Mouse (Mus musculus) thymus, adult 18-20 months (tissue): ENCODE data around the gene Bmper.

Experiments used
- DNase-seq, 2 experiments: peaks; one replicate each; pipeline ENCODE4 v3.0.0; 2022; ENCODE audit warnings: mixed read lengths in 2 of 2

Bmper gene

DNA sequence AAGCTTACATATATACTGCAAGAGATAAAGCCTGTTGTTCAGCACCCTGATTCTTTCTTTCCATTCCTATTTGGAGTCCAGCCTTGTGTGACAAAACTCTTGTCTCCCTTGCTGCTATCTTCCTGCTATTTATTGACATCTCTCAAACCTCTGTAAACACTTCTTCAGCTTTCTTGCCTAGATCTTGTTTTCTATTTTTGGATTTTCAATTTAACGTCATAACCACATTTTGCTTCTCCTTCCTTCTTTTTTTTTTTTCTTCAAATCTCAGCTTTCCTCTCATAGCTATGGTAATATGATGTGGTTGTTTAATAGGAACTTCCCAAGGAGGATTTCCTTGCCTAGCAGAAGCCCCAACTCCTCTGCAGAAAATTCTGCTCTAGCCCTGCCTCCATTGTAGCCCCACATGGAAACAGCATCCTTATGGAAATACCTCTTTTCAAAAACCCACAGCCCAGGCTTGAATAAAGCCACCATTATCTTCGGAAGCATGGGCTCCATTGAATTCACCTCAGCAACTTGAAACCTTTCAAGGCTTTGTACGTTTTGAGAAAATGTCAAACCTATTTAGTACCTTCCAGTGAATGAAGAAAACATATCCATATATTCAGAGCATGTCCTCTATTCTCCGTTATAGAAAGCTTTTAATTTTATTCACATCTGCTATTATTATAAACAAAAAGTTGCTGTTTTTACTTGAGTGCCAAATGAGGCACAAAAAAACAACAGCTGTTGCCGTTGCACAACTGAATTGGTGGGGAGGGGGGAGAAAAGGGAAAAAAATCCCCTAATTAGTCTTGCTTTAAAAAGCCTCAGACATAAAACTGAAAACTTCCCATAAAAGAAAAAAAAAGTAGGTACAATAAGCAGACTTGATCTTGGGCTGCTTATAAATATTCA, 155.2 kb downstream of the Bmper start:
- DNase-seq: no peak

DNA sequence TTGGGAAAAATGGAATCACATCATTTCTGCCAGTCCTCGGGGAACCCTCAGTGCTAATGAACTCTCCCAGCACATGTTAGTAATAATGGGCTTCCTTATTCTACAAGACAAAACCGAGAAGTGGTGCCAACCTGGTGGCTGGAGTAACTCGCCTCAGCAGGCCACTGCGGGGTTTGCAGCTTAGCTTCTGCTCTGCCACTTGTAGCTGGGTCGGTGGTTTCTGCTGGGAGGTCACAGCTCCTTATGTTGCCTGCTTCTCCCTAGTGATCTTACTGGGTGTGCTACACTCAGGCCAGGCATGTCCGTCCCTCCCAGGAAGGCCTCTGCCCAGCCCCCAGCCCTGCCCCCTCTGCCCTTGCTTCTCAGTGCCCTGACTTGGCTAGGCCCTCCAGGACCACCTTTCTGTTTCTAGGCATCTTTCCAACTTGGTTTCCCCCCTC, 155.9 kb downstream of the Bmper start:
- DNase-seq: no peak

- DNase-seq: no peak
Measured at GRCm38 (mm10) chr9:23380171-23380835, 157.4 kb downstream of the Bmper start.

DNA sequence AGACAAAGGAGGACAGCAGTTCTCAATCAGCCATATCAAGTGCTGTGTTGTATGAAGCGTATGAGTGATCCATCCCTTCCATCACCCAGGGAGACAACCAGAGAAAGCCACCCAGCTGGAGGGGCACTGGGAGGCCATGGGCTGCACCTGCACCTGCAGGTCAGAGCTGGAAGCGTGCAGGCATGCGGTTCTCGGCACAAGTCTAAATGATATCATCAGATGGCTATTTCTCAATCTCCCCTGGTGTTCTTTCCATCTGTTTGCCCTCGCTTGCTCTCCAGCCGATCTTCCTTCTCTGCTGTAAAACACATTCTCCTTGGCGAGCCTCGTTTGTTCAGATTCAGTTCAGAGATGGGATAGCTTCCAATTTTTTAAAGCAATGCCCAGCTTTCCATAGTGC, 160.4 kb downstream of the Bmper start:
- no peak for DNase-seq

GRCm38 (mm10) chr9:23383837-23384236, 161.0 kb downstream of the Bmper start:
- DNase-seq: no peak

DNA sequence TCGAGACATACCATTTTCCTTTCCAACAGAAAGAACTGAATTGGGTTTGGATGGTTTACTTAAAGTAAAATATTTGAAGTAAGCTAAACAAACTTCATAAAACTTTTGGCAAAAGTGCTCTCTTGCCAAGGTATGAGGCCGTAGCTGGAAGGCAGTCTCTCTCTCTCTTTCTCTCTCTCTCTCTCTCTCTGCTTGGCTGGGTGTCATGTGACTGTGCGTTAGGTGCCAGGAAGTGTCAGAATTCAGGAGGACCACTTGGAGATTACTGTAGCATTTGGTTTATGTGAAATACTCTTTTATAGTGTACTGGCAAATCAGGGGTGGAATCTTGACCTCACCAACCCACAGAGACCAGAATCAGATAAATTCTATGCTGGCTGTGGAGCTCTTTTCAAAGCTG, 162.0 kb downstream of the Bmper start:
- no peak for DNase-seq

GRCm38 (mm10) chr9:23386201-23386600, 163.3 kb downstream of the Bmper start:
- no peak for DNase-seq

- DNase-seq: no peak
Measured at GRCm38 (mm10) chr9:23390118-23390517, 167.2 kb downstream of the Bmper start.

GRCm38 (mm10) chr9:23394652-23395317, 171.9 kb downstream of the Bmper start:
- DNase-seq: no peak

DNA sequence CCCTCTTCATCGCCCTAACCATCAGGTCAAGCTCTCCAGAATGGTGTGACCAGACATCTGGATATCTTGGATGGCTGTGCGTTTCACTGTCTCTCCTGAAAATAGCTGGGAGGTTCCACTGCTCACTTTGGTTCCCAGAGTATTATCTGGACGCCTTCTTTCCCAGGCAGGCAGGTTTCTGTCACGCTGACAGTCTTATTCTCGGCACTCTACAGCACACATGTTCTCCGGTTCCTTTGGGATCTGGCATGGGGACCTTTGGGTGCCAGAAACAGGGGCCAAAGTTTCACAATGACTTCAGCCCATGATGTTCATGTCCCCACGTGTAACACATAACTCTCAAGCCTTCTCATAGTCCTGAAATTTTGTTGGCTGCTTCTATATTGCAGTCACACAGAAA, 173.3 kb downstream of the Bmper start:
- no peak for DNase-seq

DNA sequence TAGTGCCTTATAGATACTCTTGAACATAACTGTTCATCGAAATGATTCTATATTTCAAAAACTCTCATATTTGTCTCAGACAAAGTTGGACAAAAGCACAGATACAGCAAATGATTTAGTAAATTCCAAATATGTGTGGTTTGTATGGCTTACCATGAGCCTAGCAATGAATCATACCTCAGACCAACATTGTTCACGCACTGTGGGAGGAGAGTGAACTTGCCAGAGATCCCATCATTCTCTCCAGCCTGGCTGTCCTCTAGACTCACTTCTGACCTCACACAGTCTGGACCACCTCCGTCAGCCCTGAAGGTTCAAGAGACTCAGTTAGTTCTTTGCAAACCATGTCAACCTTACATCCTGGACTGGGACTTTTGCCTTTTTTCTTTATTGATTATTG, 175.0 kb downstream of the Bmper start:
- DNase-seq: no peak

DNA sequence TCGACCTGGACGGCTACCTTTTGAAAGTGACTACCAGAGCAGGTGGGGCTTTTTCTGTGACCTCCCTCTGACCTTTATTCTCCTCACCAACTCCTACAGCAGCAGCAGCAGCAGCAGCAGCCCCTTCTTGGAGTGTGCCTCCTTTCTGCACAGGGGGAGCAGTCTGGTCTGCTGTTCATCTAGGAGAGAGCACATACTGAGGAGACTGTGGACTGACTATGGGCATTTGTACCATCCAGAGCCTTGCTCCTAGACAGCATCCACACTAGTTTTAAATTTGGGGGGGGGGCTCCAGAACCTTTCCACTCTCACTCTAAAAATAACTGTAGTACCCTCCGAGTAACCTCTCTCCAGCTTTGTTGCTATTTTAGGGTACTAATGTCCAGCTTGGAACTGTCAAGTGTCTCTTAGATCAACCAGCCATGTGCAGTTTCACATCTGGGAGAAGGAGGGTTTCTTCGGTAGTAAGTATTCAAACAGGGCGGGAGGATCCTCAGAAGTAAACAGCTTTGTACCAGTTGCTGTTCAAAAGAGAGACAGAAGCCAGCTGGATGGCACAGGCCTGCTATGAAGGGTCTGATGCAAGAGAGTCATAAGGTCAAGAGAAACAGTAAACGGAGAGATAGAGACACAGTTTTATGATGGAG, 176.9 kb downstream of the Bmper start:
- no peak for DNase-seq

GRCm38 (mm10) chr9:23407416-23407815, 184.5 kb downstream of the Bmper start:
- DNase-seq: no peak

GRCm38 (mm10) chr9:23407935-23408781, 185.3 kb downstream of the Bmper start:
- no peak for DNase-seq

- no peak for DNase-seq
Measured at GRCm38 (mm10) chr9:23410567-23410966, 187.7 kb downstream of the Bmper start.

DNA sequence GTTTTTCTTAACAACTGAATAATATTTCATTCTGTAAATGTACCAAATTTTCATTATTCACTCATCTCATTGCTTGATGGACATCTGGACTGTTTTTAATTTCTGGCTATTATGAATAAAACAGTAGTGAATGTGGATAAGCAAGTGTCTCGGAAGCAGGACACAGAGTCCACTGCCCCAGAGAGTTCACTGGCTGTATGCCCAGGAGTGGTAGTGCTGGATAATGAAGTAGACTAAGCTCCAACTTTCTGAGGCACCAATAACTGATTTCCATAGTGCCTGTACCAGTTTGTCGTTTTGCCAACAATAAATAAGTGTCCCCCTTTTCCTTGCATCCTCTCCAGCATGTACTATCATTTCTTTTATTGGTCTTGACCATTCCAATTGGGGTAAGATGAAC, 190.1 kb downstream of the Bmper start:
- DNase-seq: no peak

DNA sequence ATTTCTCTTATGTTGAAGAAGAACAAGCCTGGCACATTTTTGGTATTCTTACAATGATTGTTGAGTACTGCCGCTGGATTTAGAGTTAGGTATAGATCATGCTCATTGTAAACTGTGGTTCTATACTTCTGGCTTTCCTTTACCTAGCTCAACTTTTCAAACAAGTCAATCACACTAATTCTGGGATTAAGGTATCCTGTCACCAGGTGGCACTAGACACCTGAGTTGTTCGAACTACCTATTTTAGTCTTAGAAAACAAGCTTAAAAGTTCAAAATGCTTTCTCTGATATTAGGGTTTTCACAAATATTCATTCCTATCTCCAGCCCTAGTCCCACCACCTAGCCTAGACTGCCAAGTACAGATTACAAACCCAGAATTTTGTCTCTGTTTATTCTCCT, 196.2 kb downstream of the Bmper start:
- DNase-seq: no peak

DNA sequence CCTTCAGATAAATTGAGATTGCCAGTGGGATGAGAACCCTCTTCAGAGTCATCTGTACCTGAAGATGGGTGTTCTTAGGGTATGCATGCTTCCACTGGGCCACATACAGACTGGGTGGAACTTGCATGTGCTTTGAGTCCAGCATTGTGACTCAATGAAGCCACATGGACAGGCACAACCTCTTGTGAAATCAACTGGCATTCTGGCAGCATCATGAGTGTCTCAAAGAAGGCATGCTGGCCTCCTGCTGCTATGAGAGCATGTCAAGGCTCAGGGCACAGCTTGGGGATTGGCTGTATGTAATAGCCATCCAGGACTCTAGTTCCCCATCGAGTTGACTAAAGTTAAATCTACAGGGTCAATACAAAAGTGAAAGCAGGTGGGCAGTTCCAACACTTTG, 200.9 kb downstream of the Bmper start:
- DNase-seq: no peak

- DNase-seq: no peak
Measured at GRCm38 (mm10) chr9:23432631-23433030, 209.8 kb downstream of the Bmper start.

DNA sequence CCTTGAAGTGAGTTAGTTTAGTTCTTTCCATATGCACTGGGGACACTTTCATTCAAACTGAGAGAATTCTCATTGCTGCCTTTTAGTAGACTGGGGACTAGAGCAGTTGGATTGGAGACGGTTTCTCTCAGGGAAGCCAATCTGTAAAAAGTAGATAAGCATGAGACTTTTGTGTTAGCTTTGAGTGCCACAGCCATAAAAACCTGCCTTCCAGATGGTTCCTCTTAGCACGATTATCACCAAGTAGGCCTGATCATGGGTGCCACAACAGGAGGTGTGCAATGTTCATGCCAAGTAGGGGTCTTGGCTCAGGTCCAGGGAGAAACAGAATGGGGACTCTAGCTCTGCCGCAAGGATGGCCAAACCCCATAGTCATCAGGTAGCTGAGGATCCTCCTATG, 210.4 kb downstream of the Bmper start:
- no peak for DNase-seq

DNA sequence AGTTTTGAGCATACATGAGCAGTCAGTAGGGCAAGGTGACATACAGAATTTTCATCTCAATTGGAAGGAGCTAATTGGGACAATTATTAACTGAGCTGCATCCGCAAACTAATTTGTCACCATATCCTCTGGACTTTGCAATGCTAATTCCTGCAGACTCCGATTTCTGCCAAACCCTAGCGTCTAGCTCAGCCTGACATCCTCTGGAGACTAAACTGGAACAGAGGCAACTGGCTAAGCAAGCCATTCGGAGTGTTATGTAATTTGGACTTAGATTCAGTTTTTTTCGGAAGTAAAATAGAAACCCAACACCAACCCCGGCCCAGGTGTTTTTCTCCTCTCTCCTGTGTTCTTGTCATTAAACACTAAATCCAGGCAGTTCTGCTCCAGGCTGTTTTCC, 213.9 kb downstream of the Bmper start:
- no peak for DNase-seq

DNA sequence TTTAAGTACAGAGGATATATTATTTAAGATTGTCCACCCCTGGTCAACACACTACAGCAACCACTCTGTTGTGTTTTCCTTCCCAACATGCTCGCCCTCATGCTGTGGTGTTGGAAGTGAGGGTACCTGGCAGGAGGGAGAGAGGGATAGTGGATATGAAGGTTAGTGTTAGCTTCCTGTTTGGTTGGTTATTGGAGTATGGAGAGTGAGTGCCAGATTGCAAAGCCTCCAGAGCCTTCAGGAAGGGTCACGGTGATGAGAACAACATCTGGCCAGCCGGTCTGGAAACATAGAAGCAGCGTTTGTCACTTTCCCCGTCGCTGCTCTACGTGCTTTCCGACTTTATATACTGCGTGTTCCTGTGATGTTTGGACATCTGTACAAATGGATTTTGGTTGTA, 215.8 kb downstream of the Bmper start:
- DNase-seq: no peak
